Mouse (Mus musculus): Measurements from ENCODE around the gene St3gal6.
A peak's percentile ranks its signal among the peaks of the same experiment; 100 is the strongest.

The St3gal6 gene

GRCm38 (mm10) chr16:58523972-58524850, at the start of gene St3gal6:
TSS of gene St3gal6 (minus strand) at chr16:58524243.
- no peak for DNase-seq (ENCODE audit: low read depth, low spot score)

DNA sequence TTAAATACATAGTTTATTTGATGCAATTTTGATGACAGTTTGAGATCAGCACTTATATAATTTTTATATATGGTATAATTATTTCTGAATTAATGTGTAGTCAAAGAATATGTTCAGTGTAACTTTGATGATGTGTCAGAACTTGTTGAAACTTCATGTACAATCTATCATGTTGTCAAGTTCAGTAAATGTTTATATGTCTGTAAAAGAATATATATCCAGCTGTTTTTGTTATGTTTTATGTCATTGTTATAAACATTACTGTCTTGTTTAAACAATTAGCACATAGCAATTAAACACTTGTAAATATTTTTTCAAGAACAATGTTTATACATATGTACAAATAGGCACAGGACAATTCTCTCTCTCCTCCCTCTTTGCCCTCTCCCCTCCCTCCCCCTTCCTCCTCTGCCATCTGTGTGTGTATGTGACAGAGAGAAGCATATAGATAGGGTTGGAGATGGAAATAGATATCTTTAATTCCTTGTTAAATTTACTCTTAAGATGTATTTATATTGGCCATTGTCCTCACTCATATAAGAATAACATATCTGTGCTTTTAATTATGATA, 46.7 kb upstream of the St3gal6 start:
- no peak for DNase-seq (ENCODE audit: low read depth, low spot score)

GRCm38 (mm10) chr16:58561196-58561595, 37.2 kb upstream of the St3gal6 start:
- DNase-seq (ENCODE audit: low read depth, low spot score): no peak

DNA sequence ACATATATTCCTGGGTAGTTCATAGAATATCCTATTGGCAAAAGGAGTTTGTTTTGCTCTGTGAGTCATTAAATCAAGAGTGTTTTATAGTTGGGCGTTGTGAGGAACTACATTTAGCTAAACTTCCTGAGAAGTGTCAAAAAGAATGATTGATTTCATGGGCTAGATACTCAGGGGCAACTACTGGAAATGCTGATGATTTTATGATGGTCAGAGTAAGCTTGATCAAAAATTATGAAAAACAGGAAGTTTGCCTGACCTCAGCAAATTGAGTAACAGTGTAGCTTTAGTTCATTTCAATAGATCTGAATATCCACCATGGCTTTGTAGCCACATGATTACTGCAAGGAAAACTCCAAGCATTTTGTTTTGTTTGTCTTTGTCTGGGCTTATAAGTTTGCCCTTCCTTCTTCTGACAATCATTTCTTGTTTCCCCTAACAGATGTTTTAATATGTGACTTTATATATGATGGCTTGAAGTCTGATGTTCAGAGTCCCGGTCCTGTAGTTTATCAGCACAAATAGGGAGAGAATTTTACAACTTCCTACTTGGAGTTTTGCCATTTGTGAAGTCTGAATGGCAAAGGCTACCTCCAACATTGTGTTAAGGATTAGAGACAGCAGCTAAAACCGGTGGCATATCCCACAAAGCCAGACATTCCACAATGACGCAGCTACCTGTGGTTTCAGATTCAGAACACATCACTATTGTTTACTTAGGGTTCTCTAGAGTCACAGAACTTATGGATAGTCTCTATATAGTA, 32.2 kb upstream of the St3gal6 start:
- peak; percentile 15 for DNase-seq (ENCODE audit: low read depth, low spot score)

DNA sequence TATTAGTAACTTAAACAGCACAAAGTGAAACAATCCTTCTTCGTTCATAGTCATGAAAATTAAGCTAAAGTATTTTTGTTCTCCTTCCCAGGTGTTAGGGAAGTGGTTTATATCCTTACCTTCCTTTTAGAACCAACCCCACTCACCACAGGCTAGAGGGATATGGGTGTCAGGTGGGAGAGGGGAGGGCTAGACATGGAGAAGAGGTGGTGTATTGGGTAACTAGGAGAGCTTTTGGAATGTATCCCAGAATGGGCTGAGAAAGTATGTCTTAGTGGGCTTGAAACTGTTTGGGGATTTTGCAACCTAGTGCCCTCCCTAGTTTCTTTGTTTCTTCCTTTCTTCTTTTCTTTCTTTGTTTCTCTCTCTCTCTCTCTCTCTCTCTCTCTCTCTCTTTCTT, 30.6 kb upstream of the St3gal6 start:
- no peak for DNase-seq (ENCODE audit: low read depth, low spot score)

DNA sequence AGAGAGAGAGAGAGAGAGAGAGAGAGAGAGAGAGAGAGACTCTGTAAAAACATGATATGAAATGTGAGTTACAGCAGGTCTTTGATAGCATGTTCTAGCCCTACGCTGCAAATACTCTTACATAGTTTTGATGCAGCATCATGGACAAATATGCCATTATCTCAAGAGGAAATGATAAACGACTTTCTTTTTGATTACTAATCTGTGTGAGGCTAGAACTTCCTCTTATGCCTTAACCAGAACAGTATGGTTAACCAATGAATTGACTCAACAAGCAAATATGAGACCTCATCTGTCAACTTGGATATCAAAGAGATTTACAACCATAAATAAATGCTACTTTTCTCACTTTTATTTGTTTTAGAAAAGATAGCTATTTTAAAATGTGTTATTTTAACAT, 24.0 kb upstream of the St3gal6 start:
- DNase-seq (ENCODE audit: low read depth, low spot score): peak; percentile 51

DNA sequence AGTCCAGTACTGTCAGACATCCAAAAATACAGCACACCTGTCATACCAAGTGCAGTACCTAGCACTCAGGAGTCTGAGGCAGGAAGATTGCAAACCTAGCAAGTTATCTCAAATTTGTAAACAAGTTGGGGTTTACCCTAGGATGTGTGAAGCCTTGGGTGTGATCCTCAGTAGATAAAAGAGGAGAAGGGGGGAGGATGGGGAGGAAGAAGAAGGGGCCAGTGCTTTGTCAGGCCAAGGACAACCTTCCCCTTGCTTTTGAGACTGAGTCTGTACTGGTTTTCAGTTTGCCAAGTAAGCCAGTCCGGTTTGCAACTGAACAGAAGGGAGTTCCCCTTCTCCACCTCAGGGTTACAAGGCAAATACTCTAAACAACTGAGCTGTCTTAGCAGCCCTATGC, 22.1 kb upstream of the St3gal6 start:
- DNase-seq (ENCODE audit: low read depth, low spot score): no peak

DNA sequence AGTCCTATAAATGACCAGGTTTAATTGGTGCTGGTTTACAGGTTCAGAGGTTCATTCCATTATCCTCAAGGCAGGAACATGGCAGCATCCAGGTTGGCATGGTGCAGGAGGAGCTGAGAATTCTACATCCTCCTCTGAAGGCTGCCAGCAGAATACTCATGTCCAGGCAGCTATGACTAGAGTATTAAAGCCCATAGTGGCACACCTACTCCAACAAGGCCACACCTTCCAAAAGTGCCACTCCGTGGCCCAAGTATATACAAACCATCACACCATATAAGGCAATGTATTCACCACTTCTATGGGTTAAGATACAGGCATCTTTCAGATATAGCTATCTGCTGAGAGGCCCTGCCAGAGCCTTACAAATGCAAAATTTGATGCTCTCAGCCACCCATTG, 15.4 kb upstream of the St3gal6 start:
- DNase-seq (ENCODE audit: low read depth, low spot score): no peak

DNA sequence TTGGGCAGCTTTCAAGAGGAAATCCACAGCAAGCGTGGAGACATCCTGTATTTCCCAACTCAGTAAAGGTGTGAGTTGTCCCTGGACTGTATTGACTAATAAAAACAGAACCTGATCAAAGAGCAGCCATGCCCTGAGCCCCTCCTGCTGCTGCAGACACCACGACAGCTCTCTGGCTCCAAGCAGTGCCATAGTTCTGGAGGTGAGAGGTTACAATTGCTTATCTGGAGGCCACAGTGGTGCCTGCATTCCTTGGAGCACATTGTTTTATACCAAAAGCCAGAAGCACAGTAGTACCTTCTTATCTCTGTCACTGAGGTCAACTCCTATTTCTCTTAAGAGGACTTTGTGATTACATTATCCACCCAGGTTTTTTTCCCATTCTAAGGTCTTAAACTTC, 15.0 kb upstream of the St3gal6 start:
- no peak for DNase-seq (ENCODE audit: low read depth, low spot score)

GRCm38 (mm10) chr16:58536076-58536475, 12.0 kb upstream of the St3gal6 start:
- no peak for DNase-seq (ENCODE audit: low read depth, low spot score)

- DNase-seq (ENCODE audit: low read depth, low spot score): no peak
Measured at GRCm38 (mm10) chr16:58535236-58535635, 11.2 kb upstream of the St3gal6 start.

DNA sequence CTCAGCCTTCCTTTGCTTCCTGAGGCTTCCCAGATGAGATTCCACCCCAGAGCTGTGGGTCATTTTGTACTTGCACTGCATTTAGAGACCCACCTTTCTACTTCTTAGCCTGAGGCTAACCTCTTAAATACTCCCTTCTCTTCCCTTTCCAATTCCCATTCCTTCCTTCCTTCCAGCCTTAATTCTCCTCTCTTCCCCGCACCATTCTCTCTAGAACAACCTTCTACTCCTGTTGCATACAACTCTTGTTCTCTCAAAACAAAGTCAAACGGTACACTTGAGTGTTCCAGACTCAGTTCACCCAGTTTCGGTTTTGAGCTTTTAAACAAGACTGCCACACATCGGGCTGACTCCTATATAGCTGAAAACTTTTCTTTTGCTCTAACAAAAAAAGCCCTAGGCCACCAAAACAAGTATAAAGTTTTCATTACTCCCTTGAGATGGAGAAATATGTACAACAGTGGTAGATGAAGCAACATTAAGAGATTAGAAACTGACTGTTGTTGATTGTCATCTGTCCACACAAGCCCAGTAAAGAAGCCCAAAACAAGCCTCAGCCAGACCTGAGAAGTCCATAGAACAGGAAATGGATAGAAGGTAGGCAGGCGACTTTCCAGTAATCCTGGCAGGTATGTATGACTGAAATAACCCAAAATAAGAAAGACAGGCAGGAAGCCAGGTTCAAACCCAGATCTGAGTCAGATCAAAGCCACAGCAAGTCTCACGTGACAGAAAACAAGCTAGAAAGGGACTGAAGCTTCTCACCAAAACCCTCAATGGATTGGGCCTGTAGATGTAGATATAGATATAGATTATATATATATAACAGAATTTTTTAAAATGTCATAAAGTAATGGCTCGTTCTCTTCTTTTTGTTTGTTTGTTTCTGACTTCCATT, 10.5 kb upstream of the St3gal6 start:
- DNase-seq (ENCODE audit: low read depth, low spot score): no peak

GRCm38 (mm10) chr16:58533742-58534141, 9.7 kb upstream of the St3gal6 start:
- no peak for DNase-seq (ENCODE audit: low read depth, low spot score)

- no peak for DNase-seq (ENCODE audit: low read depth, low spot score)
Measured at GRCm38 (mm10) chr16:58533254-58533653, 9.2 kb upstream of the St3gal6 start.

GRCm38 (mm10) chr16:58532511-58532910, 8.5 kb upstream of the St3gal6 start:
- no peak for DNase-seq (ENCODE audit: low read depth, low spot score)

DNA sequence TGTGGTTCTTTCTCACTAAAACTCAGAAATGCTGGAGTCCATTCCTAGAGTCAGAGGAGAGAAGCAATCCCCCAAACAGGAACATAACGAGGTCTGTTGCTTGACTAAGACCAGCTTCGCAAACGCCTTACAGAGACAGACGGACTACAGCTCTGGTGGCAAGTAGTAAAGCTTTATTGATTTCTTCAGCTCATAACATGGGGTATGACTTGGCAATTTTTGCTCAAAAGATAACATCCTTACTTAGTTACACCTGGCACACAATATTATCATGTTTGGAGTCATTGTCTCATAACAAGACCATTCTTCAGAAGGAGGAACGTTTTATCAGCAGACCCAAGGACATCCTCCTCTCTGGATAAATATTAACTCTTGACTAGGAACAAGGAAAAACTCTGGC, 3.8 kb upstream of the St3gal6 start:
- no peak for DNase-seq (ENCODE audit: low read depth, low spot score)

DNA sequence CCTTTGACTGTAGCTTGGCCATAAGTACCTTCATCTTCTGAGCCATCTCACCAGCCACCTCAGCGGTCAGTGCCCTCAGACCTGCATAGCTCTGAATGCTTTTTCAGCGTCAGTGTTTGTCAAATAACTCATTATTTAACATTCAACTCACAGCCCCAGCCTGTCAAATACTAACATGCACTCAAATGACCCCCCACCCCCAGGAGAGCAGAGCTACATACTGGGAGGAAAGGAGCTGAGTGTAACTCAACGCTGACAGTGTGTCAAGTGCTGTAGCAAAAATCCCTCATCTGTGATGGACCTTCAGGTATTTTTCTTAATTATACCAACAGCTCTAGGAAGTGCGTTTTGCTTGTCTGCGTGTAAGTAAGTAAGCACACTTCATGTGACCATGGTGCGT, 2.7 kb upstream of the St3gal6 start:
- DNase-seq (ENCODE audit: low read depth, low spot score): no peak

DNA sequence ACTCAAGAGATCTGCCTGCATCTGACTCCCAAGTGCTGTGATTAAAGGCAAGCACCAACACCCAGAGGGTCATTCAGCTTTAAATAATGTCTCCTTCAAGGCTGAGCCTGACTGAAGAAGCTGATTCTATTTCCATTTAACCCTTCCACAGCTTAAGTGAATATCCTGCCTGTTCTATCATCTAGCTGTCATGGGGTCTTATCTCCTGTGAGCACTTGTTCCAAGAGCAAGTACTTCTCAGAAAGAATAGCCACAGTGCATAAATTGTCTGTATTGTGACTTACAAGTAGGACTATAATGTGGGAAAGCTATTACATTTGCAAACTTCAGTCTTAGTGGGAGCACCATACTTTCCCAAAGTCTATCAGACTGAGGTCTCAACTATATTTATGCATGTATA, 1.8 kb upstream of the St3gal6 start:
- no peak for DNase-seq (ENCODE audit: low read depth, low spot score)

DNA sequence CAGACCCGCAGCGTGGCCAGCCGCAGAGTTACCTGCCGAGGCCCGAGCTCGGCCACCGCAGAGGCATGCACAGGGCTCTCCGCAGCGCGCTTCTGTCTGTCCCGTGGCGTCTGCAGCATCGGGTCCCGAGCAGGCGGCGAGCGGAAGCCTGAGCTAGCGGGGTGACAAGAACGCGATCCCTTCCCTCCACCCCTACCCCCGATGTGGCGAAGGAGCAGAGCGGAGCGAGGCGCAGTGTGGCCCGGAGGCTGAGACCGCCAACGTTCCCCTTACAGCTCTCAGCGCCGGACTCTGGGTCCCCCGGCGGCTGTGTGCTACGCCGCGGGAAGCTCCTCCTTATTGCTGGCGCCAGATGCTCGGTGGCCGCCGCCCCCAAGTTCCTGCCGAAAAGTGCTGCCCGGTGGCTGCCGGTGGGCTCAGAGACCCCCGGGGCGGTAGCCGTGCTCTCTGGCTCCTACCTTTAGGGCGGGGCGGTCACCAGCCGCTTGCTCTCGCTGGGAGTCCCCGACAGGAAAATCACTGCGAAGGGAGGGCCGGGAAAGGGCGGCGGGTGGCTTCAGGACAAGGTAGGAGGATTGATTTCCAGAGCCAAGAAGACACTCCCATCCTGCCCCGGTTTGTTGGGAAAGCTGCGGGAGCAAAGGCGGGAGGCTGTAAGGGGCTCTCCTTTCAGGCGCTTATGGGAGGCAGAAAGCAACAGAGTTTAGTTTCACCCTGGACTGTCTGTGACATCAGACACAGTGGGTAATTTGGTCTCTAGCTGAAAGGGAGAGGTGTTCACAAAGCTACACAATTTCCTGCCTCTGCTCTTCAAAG, 791 bp downstream of the St3gal6 start:
- no peak for DNase-seq (ENCODE audit: low read depth, low spot score)

DNA sequence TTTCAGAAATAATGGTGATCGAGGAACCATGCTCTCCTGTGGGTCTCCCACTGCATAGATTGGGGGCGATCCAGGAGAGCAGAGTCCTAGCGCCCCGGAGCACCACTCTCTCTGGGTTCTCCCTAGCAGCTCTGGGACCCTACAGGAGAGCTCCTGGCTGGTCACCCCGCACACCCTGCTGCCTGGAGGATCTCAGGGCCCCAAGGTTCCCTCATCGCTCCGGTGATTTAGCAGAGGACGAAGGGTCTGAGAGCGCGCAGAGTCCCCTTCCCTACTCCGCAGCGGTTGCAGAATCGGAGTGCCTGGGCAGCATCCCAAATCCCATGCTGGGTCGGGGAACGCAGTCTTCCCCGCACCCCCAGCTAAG, 1.4 kb downstream of the St3gal6 start:
- DNase-seq (ENCODE audit: low read depth, low spot score): no peak

DNA sequence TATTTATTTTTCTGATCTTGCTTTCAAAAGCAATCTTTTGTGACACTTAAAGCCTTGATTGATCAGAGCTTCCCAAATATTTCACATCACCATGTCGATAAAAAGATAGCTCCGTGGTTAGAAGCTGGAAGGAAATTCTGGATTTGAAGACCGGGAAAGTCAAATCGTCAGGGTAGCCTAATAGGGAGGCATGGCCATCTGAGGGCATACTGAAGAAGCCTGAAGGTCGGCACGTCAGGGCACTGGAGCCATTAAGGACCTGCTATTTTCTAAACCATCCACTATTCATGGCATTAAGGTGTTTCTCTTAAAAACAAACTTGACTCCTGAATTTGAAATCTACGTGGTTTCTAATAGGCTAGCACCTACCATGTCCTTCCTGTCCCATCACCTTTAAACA, 2.1 kb downstream of the St3gal6 start:
- DNase-seq (ENCODE audit: low read depth, low spot score): no peak
